Mouse (Mus musculus) left cerebral cortex, postnatal 4 days (tissue): Measurements from ENCODE around the gene Atp1b3. TPM values are rescaled to one million over a fixed set of nuclear protein-coding genes. Genes with fewer than 3 reads are reported as not detected.

ENCODE experiments used
- DNase-seq: peaks from one replicate; pipeline ENCODE4 v3.0.0-alpha.2; 2022
- intact Hi-C: fragments of 180-260 bp; cut with DNase I; formaldehyde crosslinking; loops from one replicate; pipeline ENCODE4 v1.15.1; 2025
- total RNA-seq, 2 experiments: library from RNA; stranded (reverse); gene quantifications; 2 replicates each; pipeline ENCODE4 v1.2.3; 2021

Gene Atp1b3
- total RNA-seq, 2 experiments from 2014 or later, result 89.3 to 89.6 TPM

GRCm38 (mm10) chr9:96284916-96285315, 79.3 kb downstream of the Atp1b3 start:
- DNase-seq, result no peak
- intact Hi-C loops, result loop anchor here (10.0 kb wide), 2 partner anchors 270 to 530 kb away; no protein-coding TSS in a partner anchor

Other genes with a start within 250 kb of the Atp1b3 start
- 10 to 100 TPM in 1 of 2 experiments, 1 to 10 TPM in 1; 9.1 to 10.4 TPM for gene Gk5, start 245.1 kb downstream of the Atp1b3 start, total RNA-seq
- 10 to 100 TPM; 13.1 to 14.9 TPM for gene Tfdp2, start 168.2 kb downstream of the Atp1b3 start, total RNA-seq
- 10 to 100 TPM; 51.5 to 53.2 TPM for gene Rnf7, start 114.2 kb upstream of the Atp1b3 start, total RNA-seq
- gene Gm28729, start 160.8 kb upstream of the Atp1b3 start, total RNA-seq, result under 1 TPM in 1 of 2 experiments, not detected in 1; 0.18 TPM